Mouse (Mus musculus) ovary, postnatal 14 days (tissue): Measurements from ENCODE around the gene Mitf.

Experiments
- DNase-seq: peaks from one replicate; pipeline ENCODE4 v3.0.0; 2022; ENCODE audit warnings: low spot score

The Mitf gene

DNA sequence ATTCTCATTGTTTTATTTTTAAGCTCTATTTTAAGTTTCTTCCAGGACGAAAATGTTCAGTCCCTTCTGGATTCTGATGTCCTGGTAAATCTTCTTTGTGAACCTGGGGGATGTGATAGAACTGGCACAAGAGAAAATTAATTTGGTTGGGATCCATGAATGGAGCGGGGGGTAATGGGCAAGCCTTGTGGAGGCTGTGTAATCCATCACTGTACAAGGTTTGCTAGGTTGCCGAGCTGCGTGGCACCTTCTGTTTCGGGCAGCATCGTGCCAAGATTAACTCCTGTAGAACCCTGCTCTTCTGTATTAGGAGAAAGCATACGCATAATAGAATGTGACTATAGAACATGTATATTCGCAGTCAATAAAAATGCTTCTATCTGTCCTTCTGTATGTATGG is 76.1 kb downstream of the Mitf start:
- no peak for DNase-seq

DNA sequence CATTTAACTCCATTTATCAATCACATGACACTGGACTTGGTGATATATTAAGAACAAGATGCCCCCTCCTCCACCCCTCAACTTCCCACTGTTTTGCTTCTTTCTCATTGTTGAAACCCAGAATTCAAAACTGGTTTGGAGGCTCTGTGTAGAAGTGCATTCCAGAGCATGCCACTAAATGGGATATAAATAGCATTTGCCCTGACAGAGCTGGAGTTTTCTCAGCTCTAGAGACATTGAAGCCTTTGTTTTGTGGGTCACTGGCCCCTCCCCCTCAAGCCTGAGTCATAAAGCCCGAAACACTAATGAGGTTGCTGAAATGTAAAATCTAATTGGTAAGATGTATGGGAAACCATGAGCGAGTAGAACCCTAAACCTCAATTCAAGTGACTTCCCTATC is 76.6 kb downstream of the Mitf start:
- DNase-seq: no peak

DNA sequence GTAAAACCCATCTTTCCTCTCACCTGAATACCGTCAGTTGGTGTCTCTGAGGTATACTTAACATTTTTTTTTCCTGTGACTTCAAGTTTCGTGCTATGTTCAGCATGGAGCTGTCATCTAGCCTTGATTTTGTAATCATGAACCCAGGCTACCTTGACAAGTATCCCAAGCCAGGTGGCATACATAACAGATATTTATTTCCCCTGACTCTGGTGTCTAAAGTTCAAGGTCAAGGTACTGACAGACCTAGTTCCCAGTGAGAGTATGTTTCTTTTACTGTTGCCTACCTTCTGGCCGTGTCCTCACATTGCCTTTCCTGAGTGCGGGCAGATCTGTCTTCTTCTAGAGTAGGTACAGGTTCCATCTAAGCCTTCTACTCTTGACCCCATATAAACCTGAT is 78.1 kb downstream of the Mitf start:
- no peak for DNase-seq

GRCm38 (mm10) chr6:97885606-97886005 is 78.8 kb downstream of the Mitf start:
- DNase-seq: no peak

- no peak for DNase-seq
Observed at GRCm38 (mm10) chr6:97887893-97888292, 81.0 kb downstream of the Mitf start.

DNA sequence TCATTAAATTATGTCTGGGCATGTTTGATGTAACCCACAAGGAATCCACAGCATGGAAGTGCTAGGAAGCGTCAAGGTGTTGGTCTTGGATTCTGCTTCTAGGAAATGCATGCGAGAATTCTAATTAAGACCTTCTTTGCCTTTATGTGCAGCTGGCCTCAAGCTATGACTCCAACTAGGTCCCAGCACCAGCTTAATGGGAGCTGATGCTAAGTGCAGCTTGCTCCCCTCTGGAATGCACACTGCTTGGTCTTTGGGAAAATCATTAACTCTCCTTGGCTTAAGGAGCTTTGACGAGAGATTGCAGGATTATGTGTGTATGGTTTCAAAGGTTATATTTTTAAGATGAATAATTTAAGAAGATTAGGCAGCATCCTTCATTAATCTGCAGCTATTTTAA is 81.7 kb downstream of the Mitf start:
- no peak for DNase-seq

DNA sequence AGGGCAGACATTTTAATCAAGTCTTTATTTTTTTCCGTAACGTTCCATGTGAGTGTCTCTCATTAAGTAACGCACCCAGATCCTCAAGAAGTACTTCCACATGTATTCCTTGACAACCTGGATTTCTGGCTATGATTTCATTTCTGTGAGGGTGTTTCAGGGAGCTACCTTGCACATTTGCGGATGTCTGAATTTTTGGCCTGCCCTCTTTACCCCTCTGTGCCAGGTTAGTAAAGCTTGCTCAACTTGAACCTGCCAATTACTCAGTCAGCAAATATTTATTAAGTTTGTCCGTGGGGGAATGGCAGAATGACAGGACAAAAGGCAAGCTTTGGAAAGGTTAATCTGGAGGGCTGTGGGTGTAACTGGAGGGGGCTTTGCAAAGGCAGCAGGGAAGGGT is 86.7 kb downstream of the Mitf start:
- DNase-seq: no peak

GRCm38 (mm10) chr6:97897191-97897590 is 90.3 kb downstream of the Mitf start:
- DNase-seq: no peak

GRCm38 (mm10) chr6:97898085-97898484 is 91.2 kb downstream of the Mitf start:
- no peak for DNase-seq

DNA sequence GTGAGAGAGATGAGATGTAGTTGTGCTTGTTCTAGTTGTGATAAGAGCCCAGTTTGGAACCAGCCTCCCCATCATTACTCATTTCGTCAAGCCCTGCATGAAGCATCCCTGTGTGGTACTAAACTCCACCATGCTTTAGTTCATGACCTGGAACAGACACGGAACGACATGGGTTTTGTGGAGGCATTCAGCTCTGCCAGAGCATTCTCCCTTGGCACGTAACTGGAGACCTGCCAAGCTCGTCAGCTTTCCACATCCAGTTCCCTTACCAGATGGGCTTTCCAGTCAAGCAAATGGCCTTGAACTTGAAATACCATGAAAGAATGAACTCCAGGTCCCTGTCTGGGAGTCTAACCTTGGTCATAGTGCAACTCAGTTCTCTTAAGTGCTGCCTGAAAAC is 94.7 kb downstream of the Mitf start:
- DNase-seq: no peak

DNA sequence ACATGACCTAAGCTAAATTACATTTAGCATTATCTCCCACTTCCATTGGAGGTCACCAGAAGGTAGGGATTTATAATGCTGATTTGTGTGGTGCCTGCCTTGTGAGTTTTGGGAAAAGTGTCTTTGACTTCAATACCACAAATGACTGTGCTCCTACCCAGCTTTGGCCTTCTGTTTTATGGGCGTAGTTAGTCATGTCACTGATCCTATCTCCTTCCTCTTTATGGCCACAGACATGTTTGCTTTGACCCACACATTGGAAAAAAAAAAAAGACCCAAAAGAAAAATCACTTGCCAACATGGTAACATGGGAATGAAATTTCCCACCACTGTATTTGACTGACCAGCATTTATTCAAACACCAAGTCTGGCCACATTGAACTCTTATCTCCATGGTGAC is 95.4 kb downstream of the Mitf start:
- DNase-seq: no peak

DNA sequence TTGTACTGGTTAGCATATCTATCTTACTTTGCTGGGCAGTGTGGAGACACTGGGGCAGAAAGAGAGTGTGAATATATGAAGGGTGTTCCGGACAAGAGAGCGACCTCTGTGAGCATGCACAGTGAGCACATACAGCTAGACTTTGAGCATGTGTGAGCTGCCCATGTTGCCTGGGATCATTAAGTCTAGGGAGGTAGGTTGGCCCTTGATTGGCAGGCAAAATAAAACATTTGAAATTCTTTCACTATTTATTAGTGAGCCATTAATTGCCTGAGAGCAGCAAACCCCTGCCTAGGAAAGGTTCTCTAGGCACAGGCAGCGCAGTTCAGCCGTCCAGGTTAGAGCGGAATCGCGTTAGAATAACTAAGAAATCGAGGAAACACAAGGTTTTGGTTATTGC is 107.9 kb downstream of the Mitf start:
- DNase-seq: no peak

DNA sequence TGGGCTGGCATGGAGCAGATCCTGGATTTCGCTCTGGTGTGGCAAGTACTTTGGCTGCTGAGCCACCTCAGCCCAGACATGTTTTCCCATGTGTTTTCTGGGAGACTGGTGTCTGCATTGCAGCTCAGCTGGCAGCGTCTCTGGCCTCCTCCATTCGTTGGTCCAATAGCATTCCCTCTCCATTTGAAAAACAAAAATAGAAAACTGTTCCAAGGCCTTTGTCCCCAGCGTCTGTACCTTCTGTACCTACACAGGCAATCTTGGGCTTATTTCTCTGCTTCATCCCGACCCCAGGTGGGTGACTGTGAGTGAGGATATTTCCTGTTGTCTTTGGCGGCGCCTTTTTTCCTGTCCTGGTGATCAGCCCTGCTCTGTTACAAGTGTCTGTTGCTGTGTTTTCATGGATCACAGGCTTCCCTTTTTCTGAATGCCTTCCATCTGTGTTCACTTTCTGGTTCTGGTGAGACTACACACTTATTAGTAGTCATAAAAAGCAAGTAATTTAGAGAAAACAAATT is 109.6 kb downstream of the Mitf start:
- DNase-seq: no peak

- DNase-seq: no peak
Observed at GRCm38 (mm10) chr6:97918051-97918450, 111.2 kb downstream of the Mitf start.

DNA sequence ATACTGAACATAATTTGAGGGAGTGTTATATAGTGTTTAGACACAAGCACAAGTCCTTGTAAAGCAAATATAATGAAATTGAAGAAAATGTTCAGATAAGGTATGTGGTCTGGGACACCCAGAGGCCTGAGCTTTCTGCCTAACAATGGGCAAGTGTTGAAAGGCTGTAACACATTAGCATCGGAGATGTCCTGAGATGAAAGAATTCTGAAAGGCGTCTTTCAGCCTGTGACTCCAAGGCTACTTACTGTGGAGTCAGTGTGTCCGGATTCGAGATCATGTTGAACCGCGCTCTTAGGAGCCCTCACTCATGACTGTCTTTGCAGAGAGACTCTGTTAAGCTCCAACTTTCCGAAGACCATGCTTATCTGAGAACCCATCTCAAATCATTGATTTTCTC is 111.6 kb downstream of the Mitf start:
- no peak for DNase-seq

GRCm38 (mm10) chr6:97919287-97919686 is 112.4 kb downstream of the Mitf start:
- no peak for DNase-seq

- no peak for DNase-seq
Observed at GRCm38 (mm10) chr6:97921591-97921990, 114.7 kb downstream of the Mitf start.

DNA sequence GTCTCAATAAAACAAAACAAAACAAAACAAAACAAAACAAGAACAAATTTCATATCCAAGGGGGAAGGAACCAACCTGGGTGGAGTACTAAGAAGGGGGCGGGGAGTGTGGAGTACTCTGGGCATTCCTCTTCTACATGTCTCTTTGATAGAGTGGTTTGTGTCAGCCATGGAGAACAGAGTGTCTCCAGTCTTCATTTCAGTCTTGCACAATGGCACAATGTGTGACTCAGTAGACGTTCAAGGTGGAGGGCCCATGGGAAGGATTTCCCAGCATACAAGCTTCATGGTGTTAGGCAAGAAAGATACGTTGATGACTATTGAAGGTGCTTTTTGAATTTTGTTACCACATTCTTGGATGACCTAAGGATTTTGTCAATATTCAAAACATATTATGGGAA is 117.4 kb downstream of the Mitf start:
- DNase-seq: no peak

DNA sequence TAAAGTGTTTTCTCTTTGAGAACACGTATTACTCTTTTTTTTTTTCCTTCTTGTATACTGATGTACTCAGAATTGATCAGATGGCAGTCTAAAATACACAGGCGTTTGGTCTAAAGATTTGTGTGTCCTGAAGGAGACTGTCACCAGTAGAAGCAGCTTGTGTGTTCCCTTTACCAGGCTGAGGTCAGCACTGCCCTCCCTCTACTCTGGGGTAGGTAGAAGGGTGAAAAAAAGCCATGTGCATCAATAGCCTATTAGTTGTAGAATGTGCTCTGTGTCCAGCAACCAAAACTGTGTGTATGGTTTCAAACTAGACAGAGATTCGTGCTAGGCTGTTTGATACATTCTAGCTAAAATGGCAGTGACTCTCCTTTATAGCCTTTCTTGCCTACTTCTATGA is 122.2 kb downstream of the Mitf start:
- DNase-seq: no peak

- DNase-seq: no peak
Observed at GRCm38 (mm10) chr6:97929466-97929865, 122.6 kb downstream of the Mitf start.

- DNase-seq: no peak
Observed at GRCm38 (mm10) chr6:97937139-97937538, 130.3 kb downstream of the Mitf start.

GRCm38 (mm10) chr6:97937897-97938614 is 131.2 kb downstream of the Mitf start:
- DNase-seq: no peak

GRCm38 (mm10) chr6:97940916-97941315 is 134.1 kb downstream of the Mitf start:
- no peak for DNase-seq
